Mouse (Mus musculus): Measurements from ENCODE around the gene Gdf10. TPM values are rescaled to one million over a fixed set of nuclear protein-coding genes. Genes with fewer than 3 reads are reported as not detected.

The Gdf10 gene
- polyA plus RNA-seq (2015; fragmentation: Nextera tagmentation; extraction: Ambion mirVana): 2.0 and 2.2 TPM in 2 replicates

DNA sequence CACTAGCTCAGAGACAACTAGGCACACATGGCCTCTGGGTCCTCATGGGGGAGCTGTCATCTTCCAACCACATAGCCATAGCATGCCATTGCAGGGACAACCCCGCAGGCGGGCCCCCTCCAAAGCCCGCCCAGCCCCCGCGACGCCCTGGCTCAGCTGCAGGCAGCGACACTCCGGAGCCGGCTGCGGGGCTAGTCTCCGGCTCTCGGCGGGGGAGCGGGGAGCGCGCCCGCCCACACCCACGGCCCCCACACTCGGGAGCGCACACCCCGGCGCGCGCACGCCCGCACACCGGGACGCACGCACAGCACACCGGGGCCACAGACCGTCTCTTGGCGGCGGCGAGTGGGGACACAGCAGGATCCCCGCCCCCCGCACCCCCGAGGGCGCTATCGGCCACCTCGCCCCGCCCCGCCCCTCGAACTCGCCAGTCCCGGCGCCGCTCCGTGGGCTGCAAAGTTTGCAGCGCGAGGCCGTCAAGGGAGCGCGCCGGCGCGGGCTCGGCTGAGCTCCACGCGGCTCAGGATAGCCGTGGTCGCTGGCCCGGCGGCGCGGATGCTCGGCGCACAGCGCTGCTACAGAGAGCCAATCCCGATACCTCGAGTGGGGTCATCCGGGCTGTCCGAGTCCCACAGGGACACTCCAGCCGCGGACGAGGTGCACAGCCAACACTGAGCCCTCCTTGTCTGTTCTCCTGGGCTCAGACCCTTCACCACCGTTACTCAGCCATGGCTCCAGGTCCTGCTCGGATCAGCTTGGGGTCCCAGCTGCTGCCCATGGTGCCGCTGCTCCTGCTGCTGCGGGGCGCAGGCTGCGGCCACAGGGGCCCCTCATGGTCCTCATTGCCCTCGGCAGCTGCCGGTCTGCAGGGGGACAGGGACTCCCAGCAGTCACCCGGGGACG lies at the start of gene Gdf10:
Gene Gdf10 (plus strand): TSS at position 420 of the 903 bp plus-strand sequence.
- H3K4me2 ChIP-seq (replicated peaks; ENCODE audit: low read depth): peak within 1 kb of the TSS; percentile 86
- ATAC-seq (ENCODE audit: low FRiP score, low TSS enrichment): peak; percentile 51
- DNase-seq (ENCODE audit: low spot score): peak; percentile 38
- H3K36me3 ChIP-seq (ENCODE audit: control insufficient read depth, insufficient read depth, low read length): no peaks in the 10 kb centered on the region
- peak within 1 kb of the TSS; percentile 48 for H3K4me3 ChIP-seq (ENCODE audit: low read depth, low read length)
- WGBS: under 1% methylated on average over 79 of the region's 85 CpGs
- H3K27ac ChIP-seq (replicated peaks): no peak within 1 kb of the TSS
- peak within 1 kb of the TSS; percentile 41; the same call in 1 of the 2 replicates for H3K9ac ChIP-seq (ENCODE audit: low read length)
- no peaks in the 10 kb centered on the region for H3K9me3 ChIP-seq (ENCODE audit: control insufficient read depth, low read length)
- H3K27me3 ChIP-seq (ENCODE audit: control insufficient read depth, insufficient read depth, low read length): peaks cover 2% of the 10 kb centered on the region; the same call in 1 of the 2 replicates
- no peaks in the 10 kb centered on the region; the same call in 1 of the 2 replicates for H3K4me1 ChIP-seq (replicated peaks; ENCODE audit: control insufficient read depth, insufficient read depth)
- no peak for TF ChIP-seq EP300 (optimal IDR thresholded peaks at IDR 0.05)
- no peak for TF ChIP-seq CTCF (IDR thresholded peaks at IDR 0.05; ENCODE audit: low read depth)

DNA sequence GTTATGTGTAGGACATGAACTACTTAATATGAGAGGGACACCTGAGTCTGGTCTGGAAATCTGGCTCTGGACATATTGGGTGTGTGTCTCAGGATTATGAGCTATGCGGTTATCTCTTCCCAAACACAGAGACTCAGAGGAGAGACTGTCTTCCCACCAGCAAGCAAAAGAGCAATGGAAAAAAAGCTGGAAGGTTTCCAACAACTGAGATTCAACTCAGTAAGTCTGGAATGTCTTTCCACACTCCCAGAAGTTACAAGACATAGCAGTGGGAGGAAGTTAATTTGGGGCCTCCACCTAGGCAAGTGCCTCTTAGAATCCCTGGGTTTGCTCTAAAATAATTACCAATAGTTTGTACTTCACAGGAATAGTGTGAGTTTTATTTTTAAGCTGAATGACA lies 44.6 kb upstream of the Gdf10 start:
- H3K4me1 ChIP-seq (replicated peaks; ENCODE audit: control insufficient read depth, insufficient read depth): no peaks in the 10 kb centered on the region
- H3K4me3 ChIP-seq (ENCODE audit: low read depth, low read length): no peak overlapping the region
- no peak for ATAC-seq (ENCODE audit: low FRiP score, low TSS enrichment)

DNA sequence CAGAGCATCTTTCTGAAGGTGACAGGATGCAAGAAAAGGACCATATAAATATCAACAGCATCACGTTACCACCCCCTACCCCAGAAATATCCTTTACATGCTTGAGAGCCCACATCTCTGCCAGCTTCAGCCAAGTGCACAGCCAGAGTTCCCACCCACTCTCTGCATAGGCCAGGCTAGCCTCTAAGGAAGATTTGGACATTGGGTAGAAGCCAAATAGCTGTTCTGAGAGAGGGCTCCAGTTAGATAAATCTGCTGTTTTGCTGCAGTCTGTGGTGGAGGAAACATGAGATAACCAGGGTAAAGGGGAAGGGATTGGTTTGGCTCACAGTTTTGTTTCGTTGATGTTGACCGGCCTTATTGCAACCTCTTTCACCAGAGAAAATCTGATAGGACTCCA lies 43.2 kb upstream of the Gdf10 start:
- H3K27me3 ChIP-seq (ENCODE audit: control insufficient read depth, insufficient read depth, low read length): no peaks in the 10 kb centered on the region
- no peaks in the 10 kb centered on the region for H3K9me3 ChIP-seq (ENCODE audit: control insufficient read depth, low read length)
- H3K27ac ChIP-seq (replicated peaks): no peak overlapping the region
- ATAC-seq (ENCODE audit: low FRiP score, low TSS enrichment) (no peak), DNase-seq (ENCODE audit: low spot score) (no peak)
- H3K4me3 ChIP-seq (ENCODE audit: low read depth, low read length): no peak overlapping the region
- WGBS: 76% methylated on average over 3 of the region's 3 CpGs
- no peaks in the 10 kb centered on the region for H3K4me1 ChIP-seq (replicated peaks; ENCODE audit: control insufficient read depth, insufficient read depth)
- no peak overlapping the region for H3K9ac ChIP-seq (ENCODE audit: low read length)
- H3K4me2 ChIP-seq (replicated peaks; ENCODE audit: low read depth): no peak overlapping the region
- no peak for TF ChIP-seq EP300 (optimal IDR thresholded peaks at IDR 0.05)
- no peak for TF ChIP-seq CTCF (IDR thresholded peaks at IDR 0.05; ENCODE audit: low read depth)
- H3K36me3 ChIP-seq (ENCODE audit: control insufficient read depth, insufficient read depth, low read length): no peaks in the 10 kb centered on the region

More for the DNA sequence above, 44.6 kb upstream of the Gdf10 start:
- Histone ChIP-seq H3K9me3 (ENCODE audit: control insufficient read depth, low read length) (no peaks in the 10 kb centered on the region), H3K9ac (ENCODE audit: low read length) (no peak overlapping the region), H3K27ac (replicated peaks) (no peak overlapping the region), H3K36me3 (ENCODE audit: control insufficient read depth, insufficient read depth, low read length) (no peaks in the 10 kb centered on the region), H3K4me2 (replicated peaks; ENCODE audit: low read depth) (no peak overlapping the region), H3K27me3 (ENCODE audit: control insufficient read depth, insufficient read depth, low read length) (no peaks in the 10 kb centered on the region)
- no peak for DNase-seq (ENCODE audit: low spot score)
- TF ChIP-seq CTCF (IDR thresholded peaks at IDR 0.05; ENCODE audit: low read depth): no peak
- no peak for TF ChIP-seq EP300 (optimal IDR thresholded peaks at IDR 0.05)
- 71% methylated on average over 1 of the region's 1 CpGs for WGBS

DNA sequence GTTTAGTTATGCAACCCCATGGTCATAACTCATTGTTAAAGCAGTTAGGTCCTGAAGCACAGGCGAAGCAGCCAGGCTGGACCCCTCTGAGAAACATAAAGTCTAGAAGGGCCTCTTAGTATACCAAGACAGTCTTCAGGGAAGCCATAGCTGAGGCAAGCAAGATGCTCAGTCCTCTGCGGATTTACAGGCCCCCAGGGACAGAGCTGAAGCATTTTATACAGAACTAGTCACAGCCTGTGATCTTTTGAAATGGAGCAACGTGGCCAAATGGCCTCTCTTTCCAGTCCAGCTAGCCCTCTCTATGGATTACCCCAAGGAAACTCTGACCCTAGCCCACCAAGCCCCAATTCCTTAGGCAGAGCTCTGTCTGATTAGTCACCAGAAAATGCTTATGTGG lies 41.9 kb upstream of the Gdf10 start:
- 74% methylated on average over 3 of the region's 3 CpGs for WGBS
- no peaks in the 10 kb centered on the region for H3K36me3 ChIP-seq (ENCODE audit: control insufficient read depth, insufficient read depth, low read length)
- H3K27ac ChIP-seq (replicated peaks): no peak overlapping the region
- H3K9ac ChIP-seq (ENCODE audit: low read length): no peak overlapping the region
- no peak for ATAC-seq (ENCODE audit: low FRiP score, low TSS enrichment)
- DNase-seq (ENCODE audit: low spot score): no peak
- no peak overlapping the region for H3K4me2 ChIP-seq (replicated peaks; ENCODE audit: low read depth)
- no peak overlapping the region for H3K4me3 ChIP-seq (ENCODE audit: low read depth, low read length)
- no peaks in the 10 kb centered on the region for H3K4me1 ChIP-seq (replicated peaks; ENCODE audit: control insufficient read depth, insufficient read depth)
- no peak for TF ChIP-seq EP300 (optimal IDR thresholded peaks at IDR 0.05)
- H3K27me3 ChIP-seq (ENCODE audit: control insufficient read depth, insufficient read depth, low read length): no peaks in the 10 kb centered on the region
- no peaks in the 10 kb centered on the region for H3K9me3 ChIP-seq (ENCODE audit: control insufficient read depth, low read length)

DNA sequence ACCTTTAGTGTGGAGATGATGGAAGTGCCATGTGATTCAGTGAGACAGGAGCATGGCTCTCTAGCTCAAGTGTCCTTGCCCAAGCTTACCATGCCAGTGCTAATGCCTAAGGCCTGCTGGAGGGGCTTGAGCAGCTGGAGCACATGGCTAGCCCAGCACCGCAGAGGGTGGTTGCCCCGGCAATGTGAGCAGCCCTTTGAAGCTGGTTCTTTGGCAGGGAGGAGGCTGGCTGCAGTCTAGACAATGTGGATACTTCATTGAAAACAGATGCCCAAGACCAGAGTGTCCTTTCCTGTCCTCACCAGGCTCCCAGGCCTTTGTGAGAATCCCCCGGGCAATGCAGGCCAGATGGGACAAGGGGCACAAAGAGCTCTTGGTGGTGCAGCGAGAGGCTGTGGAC lies 40.3 kb upstream of the Gdf10 start:
- no peaks in the 10 kb centered on the region for H3K27me3 ChIP-seq (ENCODE audit: control insufficient read depth, insufficient read depth, low read length)
- no peak overlapping the region for H3K9ac ChIP-seq (ENCODE audit: low read length)
- no peak overlapping the region for H3K4me2 ChIP-seq (replicated peaks; ENCODE audit: low read depth)
- ATAC-seq (ENCODE audit: low FRiP score, low TSS enrichment) (no peak), DNase-seq (ENCODE audit: low spot score) (no peak)
- no peaks in the 10 kb centered on the region for H3K9me3 ChIP-seq (ENCODE audit: control insufficient read depth, low read length)
- H3K4me1 ChIP-seq (replicated peaks; ENCODE audit: control insufficient read depth, insufficient read depth): no peaks in the 10 kb centered on the region
- no peaks in the 10 kb centered on the region for H3K36me3 ChIP-seq (ENCODE audit: control insufficient read depth, insufficient read depth, low read length)
- no peak overlapping the region for H3K4me3 ChIP-seq (ENCODE audit: low read depth, low read length)
- TF ChIP-seq EP300 (optimal IDR thresholded peaks at IDR 0.05) (no peak), CTCF (IDR thresholded peaks at IDR 0.05; ENCODE audit: low read depth) (no peak)
- H3K27ac ChIP-seq (replicated peaks): no peak overlapping the region
- WGBS: 82% methylated on average over 4 of the region's 4 CpGs

DNA sequence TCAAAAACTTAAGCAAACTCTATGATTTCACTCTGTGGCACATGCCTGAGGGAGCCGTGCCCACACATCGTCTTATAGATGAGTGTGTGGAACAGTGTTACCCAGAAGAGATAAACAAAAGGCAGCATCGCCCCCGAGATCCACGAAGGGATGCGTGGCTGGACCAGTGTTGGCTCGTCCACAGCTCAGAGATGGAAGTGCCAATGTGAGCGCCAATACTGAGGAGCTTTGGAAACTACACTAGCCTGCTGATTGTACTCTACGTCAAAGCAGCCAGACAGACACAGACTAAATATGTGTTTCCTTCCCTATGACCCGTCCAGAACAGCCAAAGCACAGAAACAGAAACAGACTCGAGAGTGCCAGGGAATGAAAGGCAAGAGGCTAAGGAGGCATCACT lies 37.9 kb upstream of the Gdf10 start:
- no peak overlapping the region for H3K9ac ChIP-seq (ENCODE audit: low read length)
- H3K36me3 ChIP-seq (ENCODE audit: control insufficient read depth, insufficient read depth, low read length): no peaks in the 10 kb centered on the region
- 69% methylated on average over 11 of the region's 11 CpGs for WGBS
- H3K4me3 ChIP-seq (ENCODE audit: low read depth, low read length): no peak overlapping the region
- TF ChIP-seq EP300 (optimal IDR thresholded peaks at IDR 0.05) (no peak), CTCF (IDR thresholded peaks at IDR 0.05; ENCODE audit: low read depth) (no peak)
- no peaks in the 10 kb centered on the region for H3K9me3 ChIP-seq (ENCODE audit: control insufficient read depth, low read length)
- DNase-seq (ENCODE audit: low spot score): no peak
- no peaks in the 10 kb centered on the region for H3K27me3 ChIP-seq (ENCODE audit: control insufficient read depth, insufficient read depth, low read length)
- H3K27ac ChIP-seq (replicated peaks): no peak overlapping the region
- H3K4me2 ChIP-seq (replicated peaks; ENCODE audit: low read depth): no peak overlapping the region
- no peak for ATAC-seq (ENCODE audit: low FRiP score, low TSS enrichment)
- no peaks in the 10 kb centered on the region for H3K4me1 ChIP-seq (replicated peaks; ENCODE audit: control insufficient read depth, insufficient read depth)
